Mouse (Mus musculus): ENCODE results near the gene Tmem200a. TPM values are rescaled to one million over a fixed set of nuclear protein-coding genes. Genes with fewer than 3 reads are reported as not detected.
A peak's percentile ranks its signal among the peaks of the same experiment; 100 is the strongest.

The Tmem200a gene
- 20.4 and 22.7 TPM in 2 replicates for polyA plus RNA-seq (2015; fragmentation: Nextera tagmentation; extraction: Ambion mirVana)

- Histone ChIP-seq H3K4me1 (peaks cover 8% of the 10 kb centered on the region; the same call in 1 of the 2 replicates), H3K4me3 (peak within 1 kb of the TSS; percentile 66), H3K27ac (replicated peaks) (peak within 1 kb of the TSS; percentile 42), H3K4me2 (replicated peaks) (peak within 1 kb of the TSS; percentile 65), H3K9me3 (no peaks in the 10 kb centered on the region), H3K27me3 (no peaks in the 10 kb centered on the region), H3K9ac (replicated peaks) (peak within 1 kb of the TSS; percentile 73), H3K36me3 (no peaks in the 10 kb centered on the region)
- WGBS, result under 1% methylated on average over 46 of the region's 46 CpGs
- peak; percentile 96 for ATAC-seq (replicated peaks)
These were observed at the start of gene Tmem200a for GRCm38 (mm10) chr10:26078521-26079142. Tmem200a (minus strand) TSS chr10:26079052.

- Histone ChIP-seq H3K9me3 (no peaks in the 10 kb centered on the region), H3K9ac (replicated peaks) (no peak overlapping the region), H3K27ac (replicated peaks) (no peak overlapping the region), H3K36me3 (no peaks in the 10 kb centered on the region), H3K4me2 (replicated peaks) (no peak overlapping the region), H3K4me1 (no peaks in the 10 kb centered on the region), H3K27me3 (no peaks in the 10 kb centered on the region), H3K4me3 (no peak overlapping the region)
- 65% methylated on average over 1 of the region's 1 CpGs for WGBS
- ATAC-seq (replicated peaks), result no peak
These were observed 41.0 kb upstream of the Tmem200a start for GRCm38 (mm10) chr10:26119822-26120183.

DNA sequence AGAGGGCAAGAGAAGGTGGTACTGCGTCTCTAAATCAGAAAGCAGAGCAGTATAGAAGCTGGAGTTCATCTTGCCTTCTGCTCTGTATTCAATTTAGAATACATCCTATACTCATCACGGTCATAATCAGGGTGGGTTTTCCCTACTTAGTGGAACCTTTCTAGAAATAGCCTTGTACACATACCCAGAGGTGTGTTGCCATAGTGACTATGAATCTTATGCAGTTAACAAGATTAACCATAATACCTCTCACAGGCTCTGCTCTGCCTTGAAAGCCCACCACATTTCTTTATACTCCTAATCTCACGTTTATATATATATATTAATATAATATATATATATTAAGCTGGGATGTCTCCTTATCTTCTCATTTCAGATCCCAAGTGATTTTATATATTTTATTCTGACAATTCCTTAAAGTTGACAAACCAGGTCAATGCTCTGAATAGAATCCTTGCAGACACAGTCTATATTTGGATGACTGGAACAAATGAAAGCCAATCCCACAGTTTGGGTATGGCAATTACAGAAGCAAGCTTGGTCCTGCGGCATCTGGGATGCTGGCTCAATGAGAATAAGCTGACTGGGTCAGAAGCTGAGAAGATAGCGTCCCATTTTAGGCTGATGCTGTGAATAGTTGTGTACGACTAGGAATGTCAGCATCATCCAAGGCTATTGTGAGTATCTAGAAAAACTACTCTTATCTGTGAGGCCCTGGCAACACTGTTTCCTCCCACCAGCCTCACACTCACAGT, 40.4 kb upstream of the Tmem200a start:
- no peak overlapping the region for H3K4me3 ChIP-seq
- no peaks in the 10 kb centered on the region for H3K9me3 ChIP-seq
- H3K9ac ChIP-seq (replicated peaks), result no peak overlapping the region
- no peaks in the 10 kb centered on the region for H3K4me1 ChIP-seq
- no peak for ATAC-seq (replicated peaks)
- no peak overlapping the region for H3K4me2 ChIP-seq (replicated peaks)
- 90% methylated on average over 6 of the region's 6 CpGs for WGBS
- H3K36me3 ChIP-seq, result no peaks in the 10 kb centered on the region
- no peaks in the 10 kb centered on the region for H3K27me3 ChIP-seq
- no peak overlapping the region for H3K27ac ChIP-seq (replicated peaks)

DNA sequence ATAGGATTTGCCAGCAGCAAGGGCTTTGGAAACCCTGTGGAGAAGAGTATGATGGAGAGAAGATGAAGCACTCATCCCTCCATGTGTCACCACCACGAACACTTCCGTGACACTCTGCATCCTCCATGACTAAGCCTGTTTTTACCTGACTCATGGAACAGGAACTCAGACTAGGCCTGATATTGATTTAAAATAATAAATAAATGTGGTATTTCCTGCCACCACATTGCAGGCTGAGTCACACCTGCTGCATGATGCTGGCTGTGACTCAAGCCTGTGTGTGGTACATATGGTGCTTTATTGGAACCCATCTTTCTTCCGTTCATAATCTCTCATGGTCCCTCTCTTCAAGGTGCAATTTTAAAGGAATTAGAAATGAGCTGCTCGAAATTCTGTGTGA, 35.6 kb upstream of the Tmem200a start:
- H3K4me3 ChIP-seq, result no peak overlapping the region
- 67% methylated on average over 4 of the region's 4 CpGs for WGBS
- no peak overlapping the region for H3K27ac ChIP-seq (replicated peaks)
- peak; percentile 38; the same call in 1 of the 2 replicates for ATAC-seq (replicated peaks)
- no peaks in the 10 kb centered on the region for H3K27me3 ChIP-seq
- no peak overlapping the region for H3K4me2 ChIP-seq (replicated peaks)
- H3K36me3 ChIP-seq, result no peaks in the 10 kb centered on the region
- H3K4me1 ChIP-seq, result no peaks in the 10 kb centered on the region
- H3K9me3 ChIP-seq, result no peaks in the 10 kb centered on the region
- no peak overlapping the region for H3K9ac ChIP-seq (replicated peaks)

- WGBS, result 80% methylated on average over 3 of the region's 3 CpGs
- H3K4me3 ChIP-seq, result no peak overlapping the region
- ATAC-seq (replicated peaks), result no peak
- H3K4me1 ChIP-seq, result no peaks in the 10 kb centered on the region
- no peaks in the 10 kb centered on the region for H3K27me3 ChIP-seq
- H3K36me3 ChIP-seq, result no peaks in the 10 kb centered on the region
- no peak overlapping the region for H3K9ac ChIP-seq (replicated peaks)
- H3K4me2 ChIP-seq (replicated peaks), result no peak overlapping the region
- H3K27ac ChIP-seq (replicated peaks), result no peak overlapping the region
- H3K9me3 ChIP-seq, result no peaks in the 10 kb centered on the region
These were observed 24.6 kb upstream of the Tmem200a start for GRCm38 (mm10) chr10:26103330-26103982.

- Histone ChIP-seq H3K27ac (replicated peaks) (no peak overlapping the region), H3K4me2 (replicated peaks) (no peak overlapping the region), H3K36me3 (no peaks in the 10 kb centered on the region), H3K9ac (replicated peaks) (no peak overlapping the region), H3K9me3 (no peaks in the 10 kb centered on the region), H3K4me1 (no peaks in the 10 kb centered on the region), H3K27me3 (no peaks in the 10 kb centered on the region), H3K4me3 (no peak overlapping the region)
- 72% methylated on average over 4 of the region's 4 CpGs for WGBS
- ATAC-seq (replicated peaks), result no peak
These were observed 3.2 kb upstream of the Tmem200a start for GRCm38 (mm10) chr10:26082081-26082480.

DNA sequence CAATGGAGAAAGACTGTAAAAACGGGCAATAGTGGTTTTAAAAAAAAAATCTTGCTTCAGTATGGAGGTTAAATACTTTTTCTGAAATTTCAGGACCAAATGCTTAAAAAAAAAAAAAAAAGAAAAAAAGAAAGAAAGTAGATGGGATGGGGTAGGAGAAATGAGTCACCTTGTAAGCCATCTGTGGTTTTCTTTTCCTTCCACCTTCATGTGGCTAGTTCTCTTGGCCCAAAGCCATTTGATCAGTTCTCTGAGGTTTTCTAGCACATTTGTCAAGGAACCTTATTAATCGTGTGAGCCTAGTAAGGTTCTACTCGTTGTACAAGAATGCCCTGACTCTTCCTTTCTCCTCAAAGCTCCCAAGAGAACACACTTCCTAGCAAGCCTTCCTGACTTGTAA, 826 bp upstream of the Tmem200a start:
- H3K4me2 ChIP-seq (replicated peaks), result no peak overlapping the region
- H3K36me3 ChIP-seq, result no peaks in the 10 kb centered on the region
- no peak for ATAC-seq (replicated peaks)
- H3K9ac ChIP-seq (replicated peaks), result no peak overlapping the region
- 78% methylated on average over 3 of the region's 3 CpGs for whole genome bisulfite sequencing
- peaks cover 8% of the 10 kb centered on the region; the same call in 1 of the 2 replicates for H3K4me1 ChIP-seq
- no peaks in the 10 kb centered on the region for H3K9me3 ChIP-seq
- no peaks in the 10 kb centered on the region for H3K27me3 ChIP-seq
- H3K27ac ChIP-seq (replicated peaks), result no peak overlapping the region
- no peak overlapping the region for H3K4me3 ChIP-seq

GRCm38 (mm10) chr10:26077671-26078481, 976 bp downstream of the Tmem200a start, which contains the start of gene Gm9767:
Gm9767 (plus strand) TSS chr10:26078255.
- Histone ChIP-seq H3K9ac (replicated peaks) (peak within 1 kb of the TSS; percentile 73), H3K4me1 (peaks cover 8% of the 10 kb centered on the region; the same call in 1 of the 2 replicates), H3K9me3 (no peaks in the 10 kb centered on the region), H3K4me3 (peak within 1 kb of the TSS; percentile 66), H3K4me2 (replicated peaks) (peak within 1 kb of the TSS; percentile 65), H3K27me3 (no peaks in the 10 kb centered on the region), H3K27ac (replicated peaks) (peak within 1 kb of the TSS; percentile 42), H3K36me3 (no peaks in the 10 kb centered on the region)
- ATAC-seq (replicated peaks), result peak; percentile 65
- under 1% methylated on average over 52 of the region's 52 CpGs for WGBS

- WGBS, result 83% methylated on average over 9 of the region's 9 CpGs
- H3K36me3 ChIP-seq, result no peaks in the 10 kb centered on the region
These were observed 1.9 kb downstream of the Tmem200a start for GRCm38 (mm10) chr10:26076949-26077348.

GRCm38 (mm10) chr10:26071986-26072385, 6.9 kb downstream of the Tmem200a start:
- H3K27me3 ChIP-seq, result no peaks in the 10 kb centered on the region
- no peak for ATAC-seq (replicated peaks)
- H3K4me3 ChIP-seq, result no peak overlapping the region
- H3K27ac ChIP-seq (replicated peaks), result no peak overlapping the region
- H3K36me3 ChIP-seq, result no peaks in the 10 kb centered on the region; the same call in 1 of the 2 replicates
- peaks cover 8% of the 10 kb centered on the region; the same call in 1 of the 2 replicates for H3K4me1 ChIP-seq
- no peak overlapping the region for H3K4me2 ChIP-seq (replicated peaks)
- WGBS, result 82% methylated on average over 5 of the region's 5 CpGs
- H3K9ac ChIP-seq (replicated peaks), result no peak overlapping the region
- H3K9me3 ChIP-seq, result no peaks in the 10 kb centered on the region

More at GRCm38 (mm10) chr10:26076949-26077348, 1.9 kb downstream of the Tmem200a start:
- H3K4me3 ChIP-seq, result peak overlapping the region; percentile 66
- H3K9ac ChIP-seq (replicated peaks), result peak overlapping the region; percentile 73; the same call in 1 of the 2 replicates
- H3K4me1 ChIP-seq, result peaks cover 8% of the 10 kb centered on the region; the same call in 1 of the 2 replicates
- peak overlapping the region; percentile 65 for H3K4me2 ChIP-seq (replicated peaks)
- no peak overlapping the region for H3K27ac ChIP-seq (replicated peaks)
- H3K27me3 ChIP-seq, result no peaks in the 10 kb centered on the region
- no peaks in the 10 kb centered on the region for H3K9me3 ChIP-seq
- ATAC-seq (replicated peaks), result no peak

DNA sequence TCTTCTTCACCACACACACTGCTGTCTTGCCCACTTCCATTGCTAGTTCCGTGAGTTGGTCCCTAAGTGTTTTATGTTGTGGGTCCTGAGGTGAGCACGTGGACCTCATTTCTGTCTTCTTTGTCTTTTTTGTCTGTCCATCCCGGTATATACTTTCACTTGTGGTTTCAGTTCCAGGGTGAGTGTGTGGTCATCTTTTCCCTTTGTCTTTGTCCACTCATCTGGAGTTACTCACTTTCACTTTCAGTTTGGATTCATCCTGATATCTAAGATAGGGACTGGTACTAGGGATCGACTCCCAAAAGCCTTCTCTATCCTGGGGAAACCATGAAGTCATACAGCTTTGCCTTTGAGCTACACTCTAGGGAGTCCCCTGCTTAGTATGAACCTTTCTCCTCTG, 15.8 kb downstream of the Tmem200a start:
- Histone ChIP-seq H3K27ac (replicated peaks) (no peak overlapping the region), H3K9ac (replicated peaks) (no peak overlapping the region), H3K36me3 (no peaks in the 10 kb centered on the region; the same call in 1 of the 2 replicates), H3K4me2 (replicated peaks) (no peak overlapping the region), H3K27me3 (no peaks in the 10 kb centered on the region), H3K4me1 (no peaks in the 10 kb centered on the region), H3K9me3 (no peaks in the 10 kb centered on the region), H3K4me3 (no peak overlapping the region)
- 93% methylated on average over 4 of the region's 4 CpGs for WGBS
- no peak for ATAC-seq (replicated peaks)
